Mouse (Mus musculus) forebrain, embryonic 13.5 days (tissue): ENCODE results near the gene Spock1. TPM values are rescaled to one million over a fixed set of nuclear protein-coding genes. Genes with fewer than 3 reads are reported as not detected.

Experiments used
- ATAC-seq: fragments of 200-750 bp; cut with Nextera tagmentation; 2 replicates; pipeline ENCODE4 v1.8.0; 2017
- H3K27ac ChIP-seq: fragments of 300-500 bp; sonication (generic); 2 replicates; pipeline ENCODE4 v1.5.1; 2015; ENCODE audit warnings: inconsistent platforms, mild to moderate bottlenecking, moderate library complexity
- H3K27me3 ChIP-seq: fragments of 300-500 bp; sonication (generic); 2 replicates; pipeline ENCODE4 v1.6.1; 2015; ENCODE audit warnings: mild to moderate bottlenecking, inconsistent platforms
- H3K36me3 ChIP-seq: fragments of 300-500 bp; sonication (generic); 2 replicates; pipeline ENCODE4 v1.6.1; 2015; ENCODE audit warnings: mild to moderate bottlenecking, inconsistent platforms; ENCODE audit not compliant: poor library complexity, severe bottlenecking
- H3K4me1 ChIP-seq: fragments of 300-500 bp; sonication (generic); 2 replicates; pipeline ENCODE4 v1.6.1; 2015; ENCODE audit warnings: inconsistent platforms
- H3K4me2 ChIP-seq: fragments of 300-500 bp; sonication (generic); 2 replicates; pipeline ENCODE4 v1.6.1; 2015; ENCODE audit warnings: inconsistent platforms, mild to moderate bottlenecking, moderate library complexity
- H3K4me3 ChIP-seq: fragments of 300-500 bp; sonication (generic); 2 replicates; pipeline ENCODE4 v1.5.1; 2015; ENCODE audit warnings: mild to moderate bottlenecking, inconsistent platforms
- H3K9ac ChIP-seq: fragments of 300-500 bp; sonication (generic); 2 replicates; pipeline ENCODE4 v1.6.1; 2015; ENCODE audit warnings: mild to moderate bottlenecking, inconsistent platforms
- H3K9me3 ChIP-seq: fragments of 300-500 bp; sonication (generic); replicated peaks from 2 replicates; pipeline ENCODE4 v1.6.1; 2016; ENCODE audit warnings: inconsistent platforms
- WGBS: fragments of 180-500 bp; shearing (Covaris S2); methylation state at CpG from one replicate; pipeline ENCODE4 v1.1.7; 2015; 5-methylcytosine and 5-hydroxymethylcytosine counted together
- polyA plus RNA-seq: library from polyadenylated mRNA; unstranded; fragments of >200 nt; fragmentation: Nextera tagmentation; extraction: Ambion mirVana; gene quantifications from 2 replicates; pipeline ENCODE4 v1.2.1, GENCODE M21; 2015

Gene Spock1
- polyA plus RNA-seq, 1 experiment from 2014 or later = 13.2 TPM

- no peak for ATAC-seq
- no peak overlapping the region for H3K27ac ChIP-seq
- H3K9me3 ChIP-seq = 0 out of 2 replicates have a peak, but pooled peaks cover 7% of the 10 kb centered on the region
- no peaks in the 10 kb centered on the region for H3K36me3 ChIP-seq
- H3K9ac ChIP-seq = no peak overlapping the region
- no peaks in the 10 kb centered on the region for H3K27me3 ChIP-seq
- no peaks in the 10 kb centered on the region for H3K4me1 ChIP-seq
- 88% methylated on average over 7 of the region's 7 CpGs for WGBS
- no peak overlapping the region for H3K4me3 ChIP-seq
- no peak overlapping the region for H3K4me2 ChIP-seq
Observed at GRCm38 (mm10) chr13:57750831-57751230, 157.3 kb downstream of the Spock1 start.

DNA sequence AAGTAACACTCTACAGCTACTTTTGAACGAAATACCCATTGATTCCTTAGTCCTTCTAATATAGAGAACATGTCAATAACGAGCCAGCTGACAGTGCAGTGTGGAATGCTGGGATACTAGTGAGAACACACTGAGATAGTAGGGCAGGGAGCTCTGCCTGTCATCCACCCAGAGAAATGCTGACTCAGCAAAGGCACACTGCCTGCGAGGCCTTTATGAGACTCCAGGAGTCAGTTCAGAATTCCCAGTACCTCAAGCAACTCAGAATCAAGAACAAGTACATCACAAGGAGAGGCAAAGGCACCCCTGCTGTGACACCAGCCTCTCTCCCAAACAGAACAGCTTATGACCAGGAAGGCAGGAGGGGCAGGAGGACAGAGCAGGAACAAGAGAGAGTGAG lies 163.5 kb downstream of the Spock1 start:
- H3K4me3 ChIP-seq = no peak overlapping the region
- 0 out of 2 replicates have a peak, but pooled peaks cover 10% of the 10 kb centered on the region for H3K4me1 ChIP-seq
- no peaks in the 10 kb centered on the region for H3K27me3 ChIP-seq
- no peak overlapping the region for H3K4me2 ChIP-seq
- no peak overlapping the region for H3K27ac ChIP-seq
- WGBS = 67% methylated on average over 3 of the region's 3 CpGs
- ATAC-seq = no peak
- H3K9me3 ChIP-seq = 0 out of 2 replicates have a peak, but pooled peaks cover 4% of the 10 kb centered on the region
- H3K9ac ChIP-seq = no peak overlapping the region
- H3K36me3 ChIP-seq = no peaks in the 10 kb centered on the region

DNA sequence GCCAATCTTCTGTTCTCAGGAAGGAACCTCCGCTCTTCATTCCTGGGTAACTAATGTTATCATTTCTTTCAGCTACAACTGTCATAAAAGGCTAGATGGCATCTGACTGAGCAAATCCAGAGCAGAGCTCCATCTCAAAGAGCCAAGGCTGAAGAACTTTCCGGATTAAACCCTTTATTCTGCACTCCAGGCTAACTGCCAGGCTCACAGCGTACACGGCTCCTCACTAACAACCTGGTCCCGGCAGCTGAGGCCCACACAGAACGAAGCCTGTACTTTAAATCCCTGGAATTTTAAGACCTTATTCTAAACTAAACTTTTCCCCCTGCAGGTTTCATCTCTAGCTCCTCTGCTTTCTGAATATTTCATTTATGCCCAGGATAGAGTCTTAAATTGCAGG lies 166.9 kb downstream of the Spock1 start:
- no peak overlapping the region for H3K27ac ChIP-seq
- no peak overlapping the region for H3K4me2 ChIP-seq
- 60% methylated on average over 6 of the region's 6 CpGs for WGBS

DNA sequence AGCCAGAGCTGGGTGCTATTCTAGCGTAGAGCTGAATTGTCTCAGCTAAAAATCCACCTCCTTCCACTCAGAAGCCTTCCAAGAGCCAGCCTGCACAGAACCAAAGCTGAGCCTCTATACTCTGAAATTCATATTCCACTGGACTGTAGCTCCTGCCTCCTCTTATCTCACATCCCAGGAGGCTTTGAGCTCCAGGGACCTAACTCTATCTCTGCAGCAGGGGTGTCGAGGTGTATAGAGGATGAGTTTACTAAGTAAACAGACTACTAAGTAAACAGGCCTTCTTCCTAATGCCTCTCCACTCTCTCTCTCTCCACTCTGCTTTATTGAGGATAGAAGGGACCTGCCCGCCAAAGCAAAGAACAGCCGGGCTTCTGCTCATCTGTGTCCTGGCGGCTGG lies 167.7 kb downstream of the Spock1 start:
- 74% methylated on average over 5 of the region's 5 CpGs for WGBS

More for the DNA sequence above, 166.9 kb downstream of the Spock1 start:
- ATAC-seq = no peak
- 0 out of 2 replicates have a peak, but pooled peaks cover 10% of the 10 kb centered on the region for H3K4me1 ChIP-seq
- no peaks in the 10 kb centered on the region for H3K36me3 ChIP-seq
- H3K9me3 ChIP-seq = no peaks in the 10 kb centered on the region
- H3K4me3 ChIP-seq = no peak overlapping the region
- H3K9ac ChIP-seq = no peak overlapping the region
- no peaks in the 10 kb centered on the region for H3K27me3 ChIP-seq

GRCm38 (mm10) chr13:57736060-57736459 lies 172.1 kb downstream of the Spock1 start:
- Histone ChIP-seq H3K9me3 (no peaks in the 10 kb centered on the region), H3K4me1 (0 out of 2 replicates have a peak, but pooled peaks cover 5% of the 10 kb centered on the region), H3K36me3 (no peaks in the 10 kb centered on the region), H3K27ac (no peak overlapping the region), H3K4me2 (no peak overlapping the region), H3K27me3 (no peaks in the 10 kb centered on the region), H3K4me3 (no peak overlapping the region), H3K9ac (no peak overlapping the region)
- 79% methylated on average over 7 of the region's 7 CpGs for WGBS
- no peak for ATAC-seq

More for the DNA sequence above, 167.7 kb downstream of the Spock1 start:
- no peak overlapping the region for H3K4me2 ChIP-seq
- no peak overlapping the region for H3K9ac ChIP-seq
- H3K27ac ChIP-seq = no peak overlapping the region
- no peaks in the 10 kb centered on the region for H3K9me3 ChIP-seq
- ATAC-seq = no peak
- H3K4me3 ChIP-seq = no peak overlapping the region
- H3K27me3 ChIP-seq = no peaks in the 10 kb centered on the region
- H3K4me1 ChIP-seq = 0 out of 2 replicates have a peak, but pooled peaks cover 10% of the 10 kb centered on the region
- H3K36me3 ChIP-seq = no peaks in the 10 kb centered on the region

DNA sequence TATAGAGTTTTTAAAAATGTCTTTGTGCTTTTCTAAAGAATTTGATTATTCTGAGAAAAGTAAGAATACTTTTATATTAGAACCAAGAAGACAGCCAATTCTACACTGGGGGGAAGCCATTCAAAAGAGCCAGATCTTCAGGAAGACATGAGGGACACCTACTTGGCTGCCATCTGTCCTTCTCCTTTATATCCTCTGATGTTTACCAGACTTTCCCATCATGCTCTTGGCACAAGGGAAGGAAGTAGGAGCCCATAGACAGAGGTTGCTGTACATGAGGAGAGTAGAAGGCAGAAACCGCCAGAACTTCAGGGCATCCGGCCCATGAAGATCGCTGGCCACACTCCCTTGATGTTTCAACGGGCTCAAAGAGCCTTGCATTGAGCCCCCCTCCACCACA lies 173.6 kb downstream of the Spock1 start:
- no peak for ATAC-seq
- 95% methylated on average over 4 of the region's 4 CpGs for WGBS
- Histone ChIP-seq H3K9ac (no peak overlapping the region), H3K36me3 (no peaks in the 10 kb centered on the region), H3K9me3 (no peaks in the 10 kb centered on the region), H3K27me3 (no peaks in the 10 kb centered on the region), H3K4me1 (no peaks in the 10 kb centered on the region), H3K4me3 (no peak overlapping the region), H3K4me2 (no peak overlapping the region), H3K27ac (no peak overlapping the region)

GRCm38 (mm10) chr13:57733521-57733920 lies 174.6 kb downstream of the Spock1 start:
- H3K4me1 ChIP-seq = no peaks in the 10 kb centered on the region
- ATAC-seq = no peak
- no peaks in the 10 kb centered on the region for H3K9me3 ChIP-seq
- H3K36me3 ChIP-seq = no peaks in the 10 kb centered on the region
- H3K27me3 ChIP-seq = no peaks in the 10 kb centered on the region
- no peak overlapping the region for H3K4me2 ChIP-seq
- H3K4me3 ChIP-seq = no peak overlapping the region
- H3K27ac ChIP-seq = no peak overlapping the region
- WGBS = 92% methylated on average over 1 of the region's 1 CpGs
- no peak overlapping the region for H3K9ac ChIP-seq

- Histone ChIP-seq H3K27ac (no peak overlapping the region), H3K4me1 (no peaks in the 10 kb centered on the region), H3K4me3 (no peak overlapping the region), H3K4me2 (no peak overlapping the region), H3K9me3 (no peaks in the 10 kb centered on the region), H3K27me3 (no peaks in the 10 kb centered on the region), H3K9ac (no peak overlapping the region), H3K36me3 (no peaks in the 10 kb centered on the region)
- ATAC-seq = no peak
- WGBS = 54% methylated on average over 2 of the region's 2 CpGs
Observed at GRCm38 (mm10) chr13:57732251-57732650, 175.9 kb downstream of the Spock1 start.

- 88% methylated on average over 11 of the region's 11 CpGs for WGBS
- Histone ChIP-seq H3K9me3 (no peaks in the 10 kb centered on the region), H3K27ac (no peak overlapping the region), H3K27me3 (no peaks in the 10 kb centered on the region), H3K4me2 (no peak overlapping the region), H3K4me1 (no peaks in the 10 kb centered on the region), H3K4me3 (no peak overlapping the region), H3K36me3 (no peaks in the 10 kb centered on the region), H3K9ac (no peak overlapping the region)
- ATAC-seq = no peak
Observed at GRCm38 (mm10) chr13:57727716-57728115, 180.4 kb downstream of the Spock1 start.

DNA sequence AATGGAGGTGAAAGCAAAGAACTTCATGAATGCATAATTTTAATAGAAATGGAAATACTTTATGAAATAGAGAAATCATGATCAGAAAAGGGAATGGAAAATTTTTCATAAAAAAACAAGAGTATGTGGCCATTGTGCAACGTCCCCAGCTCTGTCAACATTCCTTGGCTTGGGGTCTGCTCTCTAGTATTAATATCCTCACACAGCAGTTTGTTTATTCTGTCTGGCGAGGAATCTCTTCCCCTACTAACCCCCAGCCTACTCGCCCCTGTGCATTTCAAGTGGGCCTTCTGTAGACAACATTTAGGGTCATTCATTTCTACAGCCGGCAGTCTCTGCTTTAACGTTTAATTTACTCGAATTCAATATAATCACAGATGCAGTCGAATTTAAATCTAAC lies 181.5 kb downstream of the Spock1 start:
- 89% methylated on average over 7 of the region's 7 CpGs for WGBS
- no peak overlapping the region for H3K4me2 ChIP-seq
- H3K36me3 ChIP-seq = no peaks in the 10 kb centered on the region
- no peak overlapping the region for H3K9ac ChIP-seq
- H3K27ac ChIP-seq = no peak overlapping the region
- H3K27me3 ChIP-seq = no peaks in the 10 kb centered on the region
- H3K4me1 ChIP-seq = no peaks in the 10 kb centered on the region
- no peaks in the 10 kb centered on the region for H3K9me3 ChIP-seq
- no peak overlapping the region for H3K4me3 ChIP-seq
- no peak for ATAC-seq

GRCm38 (mm10) chr13:57722329-57722936 lies 185.7 kb downstream of the Spock1 start:
- H3K27me3 ChIP-seq = no peaks in the 10 kb centered on the region
- ATAC-seq = no peak
- no peak overlapping the region for H3K4me2 ChIP-seq
- H3K36me3 ChIP-seq = no peaks in the 10 kb centered on the region
- H3K9ac ChIP-seq = no peak overlapping the region
- H3K27ac ChIP-seq = no peak overlapping the region
- H3K9me3 ChIP-seq = no peaks in the 10 kb centered on the region
- WGBS = 78% methylated on average over 17 of the region's 17 CpGs
- no peak overlapping the region for H3K4me3 ChIP-seq
- H3K4me1 ChIP-seq = peaks cover 9% of the 10 kb centered on the region; the same call in 1 of the 2 replicates

- H3K4me3 ChIP-seq = no peak overlapping the region
- H3K4me1 ChIP-seq = peaks cover 9% of the 10 kb centered on the region; the same call in 1 of the 2 replicates
- no peak overlapping the region for H3K9ac ChIP-seq
- WGBS = 65% methylated on average over 20 of the region's 20 CpGs
- no peaks in the 10 kb centered on the region; the same call in 1 of the 2 replicates for H3K9me3 ChIP-seq
- no peaks in the 10 kb centered on the region for H3K27me3 ChIP-seq
- H3K36me3 ChIP-seq = no peaks in the 10 kb centered on the region
- H3K4me2 ChIP-seq = no peak overlapping the region
- ATAC-seq = no peak
- no peak overlapping the region for H3K27ac ChIP-seq
Observed at GRCm38 (mm10) chr13:57721524-57722279, 186.4 kb downstream of the Spock1 start.
